ENCODE assay signal across 12 mouse cellular contexts in genomic region chr11:22611102-22611869, GRCm38 (mm10).
DNase-seq lines count a peak whose midpoint lies in the region; ATAC-seq and TF ChIP-seq lines count a peak whose summit lies in the region.
"Had no signal": no experiment of that assay in that cellular context is flagged by ENCODE, and none has a peak within 500 bp of the region (broad histone marks: within the 10 kb centered on the region; RNA-seq: fewer than 3 reads in every experiment).

No protein-coding gene starts in this region.

- H3K36me3 ChIP-seq in forebrain, embryonic 13.5 days (ENCODE audit: poor library complexity, severe bottlenecking), result no peaks in the 10 kb centered on the region
- no peaks in the 10 kb centered on the region for H3K36me3 ChIP-seq in forebrain, embryonic 14.5 days (ENCODE audit: control insufficient read depth, insufficient read depth, low read length)
- no peaks in the 10 kb centered on the region for H3K36me3 ChIP-seq in kidney, postnatal 0 days (ENCODE audit: insufficient read depth, low read length)
- H3K36me3 ChIP-seq in limb, embryonic 14.5 days (ENCODE audit: control insufficient read depth, insufficient read depth, low read length), result no peaks in the 10 kb centered on the region
- H3K36me3 ChIP-seq: liver, embryonic 15.5 days; stomach, embryonic 15.5 days had no signal

- H3K27me3 ChIP-seq in forebrain, embryonic 13.5 days, result no peaks in the 10 kb centered on the region
- no peaks in the 10 kb centered on the region for H3K27me3 ChIP-seq in forebrain, embryonic 14.5 days (replicated peaks; ENCODE audit: control insufficient read depth, insufficient read depth, low read length)
- H3K27me3 ChIP-seq in kidney, postnatal 0 days (ENCODE audit: insufficient read depth, low read length), result no peaks in the 10 kb centered on the region
- H3K27me3 ChIP-seq in limb, embryonic 14.5 days (ENCODE audit: control insufficient read depth, insufficient read depth, low read length), result no peaks in the 10 kb centered on the region
- H3K27me3 ChIP-seq: stomach, embryonic 15.5 days had no signal

- H3K27ac ChIP-seq in forebrain, embryonic 13.5 days, result no peak overlapping the region
- no peak overlapping the region for H3K27ac ChIP-seq in forebrain, embryonic 14.5 days (ENCODE audit: low read depth, low read length)
- no peak overlapping the region for H3K27ac ChIP-seq in kidney, postnatal 0 days
- H3K27ac ChIP-seq in limb, embryonic 14.5 days (replicated peaks; ENCODE audit: low read depth, low read length), result peak overlapping the region; percentile 77
- H3K27ac ChIP-seq: liver, embryonic 15.5 days; stomach, embryonic 15.5 days had no signal

- no peak overlapping the region for H3K4me2 ChIP-seq in forebrain, embryonic 13.5 days
- H3K4me2 ChIP-seq in forebrain, embryonic 14.5 days (ENCODE audit: low read length), result no peak overlapping the region
- no peak overlapping the region for H3K4me2 ChIP-seq in kidney, postnatal 0 days (ENCODE audit: low read length)
- no peak overlapping the region for H3K4me2 ChIP-seq in limb, embryonic 14.5 days (replicated peaks; ENCODE audit: low read depth, low read length, severe bottlenecking)
- H3K4me2 ChIP-seq: liver, embryonic 15.5 days had no signal

- H3K4me3 ChIP-seq in forebrain, embryonic 13.5 days, result no peak overlapping the region
- no peak overlapping the region for H3K4me3 ChIP-seq in forebrain, embryonic 14.5 days (ENCODE audit: low read depth, low read length)
- H3K4me3 ChIP-seq in kidney, postnatal 0 days (replicated peaks; ENCODE audit: low read depth, low read length), result no peak overlapping the region
- no peak overlapping the region for H3K4me3 ChIP-seq in limb, embryonic 14.5 days (replicated peaks; ENCODE audit: low read length)
- H3K4me3 ChIP-seq: liver, embryonic 15.5 days; stomach, embryonic 15.5 days had no signal

- H3K9ac ChIP-seq in forebrain, embryonic 13.5 days, result peak overlapping the region; percentile 8; the same call in 1 of the 2 replicates
- no peak overlapping the region for H3K9ac ChIP-seq in forebrain, embryonic 14.5 days (ENCODE audit: low read length)
- no peak overlapping the region for H3K9ac ChIP-seq in kidney, postnatal 0 days (ENCODE audit: low read depth, low read length)
- no peak overlapping the region for H3K9ac ChIP-seq in limb, embryonic 14.5 days (ENCODE audit: low read depth, low read length, severe bottlenecking)
- H3K9ac ChIP-seq: liver, embryonic 15.5 days; stomach, embryonic 15.5 days had no signal

- ATAC-seq in forebrain, embryonic 13.5 days, result 0 out of 2 replicates have a peak, but pooled peaks have one; percentile 16
- ATAC-seq in forebrain, embryonic 14.5 days, result no peak
- ATAC-seq in kidney, postnatal 0 days (replicated peaks; ENCODE audit: low FRiP score, low read depth), result peak; percentile 30; the same call in 1 of the 2 replicates
- ATAC-seq in limb, embryonic 14.5 days (ENCODE audit: low FRiP score, low read depth), result peak; percentile 75

- 44% methylated on average over 6 of the region's 6 CpGs for WGBS in forebrain, embryonic 13.5 days
- 50% methylated on average over 6 of the region's 6 CpGs for WGBS in forebrain, embryonic 14.5 days
- 51% methylated on average over 6 of the region's 6 CpGs for WGBS in kidney, postnatal 0 days
- WGBS in limb, embryonic 14.5 days, result 18% methylated on average over 6 of the region's 6 CpGs

- no peak for TF ChIP-seq CTCF in kidney, postnatal 0 days (IDR thresholded peaks at IDR 0.05; ENCODE audit: low read depth)

- no peaks in the 10 kb centered on the region for H3K9me3 ChIP-seq in forebrain, embryonic 13.5 days (replicated peaks)
- H3K9me3 ChIP-seq in forebrain, embryonic 14.5 days (replicated peaks; ENCODE audit: control insufficient read depth, low read length), result no peaks in the 10 kb centered on the region
- no peaks in the 10 kb centered on the region for H3K9me3 ChIP-seq in kidney, postnatal 0 days (replicated peaks; ENCODE audit: low read length)
- no peaks in the 10 kb centered on the region for H3K9me3 ChIP-seq in limb, embryonic 14.5 days (ENCODE audit: control insufficient read depth, low read length)
- H3K9me3 ChIP-seq: liver, embryonic 15.5 days; stomach, embryonic 15.5 days had no signal

- DNase-seq in forebrain, embryonic 14.5 days (ENCODE audit: low spot score), result no peak
- DNase-seq in kidney, postnatal 0 days (ENCODE audit: low spot score), result no peak
- DNase-seq in kidney, postnatal 36 days, result no peak
- DNase-seq in R1 (ENCODE audit: low read depth, low spot score), result peak; percentile 82
- peak; percentile 55 for DNase-seq in limb, embryonic 14.5 days (ENCODE audit: low spot score)
- DNase-seq in left cerebral cortex, adult 18-20 months (ENCODE audit: low spot score in 2 of 2), result no peak
- DNase-seq in adrenal gland, adult (ENCODE audit: inconsistent age in 2 of 2, low spot score in 1 of 2), result no peak
- DNase-seq: adrenal gland, adult 2 months; thymus, postnatal 36 days had no signal

- TF ChIP-seq POLR2A in limb, embryonic 14.5 days (IDR thresholded peaks at IDR 0.05; ENCODE audit: borderline replicate concordance, extremely low read depth, insufficient read depth, insufficient read length), result no peak

- H3K4me1 ChIP-seq in forebrain, embryonic 13.5 days, result peaks cover 12% of the 10 kb centered on the region
- H3K4me1 ChIP-seq in forebrain, embryonic 14.5 days (ENCODE audit: control insufficient read depth, insufficient read depth, low read length), result peaks cover 4% of the 10 kb centered on the region; the same call in 1 of the 2 replicates
- H3K4me1 ChIP-seq in kidney, postnatal 0 days (replicated peaks; ENCODE audit: insufficient read depth, low read length), result no peaks in the 10 kb centered on the region
- H3K4me1 ChIP-seq in limb, embryonic 14.5 days (ENCODE audit: control insufficient read depth, insufficient read depth, low read length), result peaks cover 23% of the 10 kb centered on the region
- H3K4me1 ChIP-seq: liver, embryonic 15.5 days had no signal

Comparison
In these comparisons a context has a peak if more than half of its experiments do, and no peak if none do; other contexts are left out.
1. DNase-seq: peak in R1 (single experiment) and limb, embryonic 14.5 days (single experiment); none in forebrain, embryonic 14.5 days (single experiment), kidney, postnatal 0 days (single experiment), kidney, postnatal 36 days (0 of 2), left cerebral cortex, adult 18-20 months (0 of 2) and adrenal gland, adult (0 of 2).